ENCODE assay signal across 16 mouse cellular contexts in genomic region chr1:136055771-136056170, GRCm38 (mm10). TPM values are rescaled to one million over a fixed set of nuclear protein-coding genes. Genes with fewer than 3 reads are reported as not detected.
DNase-seq lines count a peak whose midpoint lies in the region; ATAC-seq and TF ChIP-seq lines count a peak whose summit lies in the region.
"Had no signal": no experiment of that assay in that cellular context is flagged by ENCODE, and none has a peak within 500 bp of the region (broad histone marks: within the 10 kb centered on the region; RNA-seq: fewer than 3 reads in every experiment).

No protein-coding gene starts in this region.

- no peak overlapping the region for H3K27ac ChIP-seq in forebrain, embryonic 13.5 days
- no peak overlapping the region for H3K27ac ChIP-seq in forebrain, embryonic 10.5 days
- H3K27ac ChIP-seq in forebrain, embryonic 16.5 days (ENCODE audit: low read length): peak overlapping the region; percentile 46
- H3K27ac ChIP-seq in olfactory bulb, adult 2 months (ENCODE audit: insufficient read depth, low read depth, low read length): peak overlapping the region; percentile 86
- H3K27ac ChIP-seq: heart, embryonic 13.5 days had no signal

- no peak for TF ChIP-seq CTCF in olfactory bulb, adult 2 months (IDR thresholded peaks at IDR 0.05; ENCODE audit: insufficient read depth, low read depth, low read length)

- no peak overlapping the region for H3K4me2 ChIP-seq in forebrain, embryonic 13.5 days
- no peak overlapping the region for H3K4me2 ChIP-seq in forebrain, embryonic 16.5 days (ENCODE audit: low read length)
- H3K4me2 ChIP-seq: heart, embryonic 13.5 days; lung, embryonic 14.5 days had no signal

- no peaks in the 10 kb centered on the region for H3K9me3 ChIP-seq in forebrain, embryonic 13.5 days (replicated peaks)
- H3K9me3 ChIP-seq in forebrain, embryonic 10.5 days: no peaks in the 10 kb centered on the region
- H3K9me3 ChIP-seq in forebrain, embryonic 16.5 days (ENCODE audit: control insufficient read depth, low read length): no peaks in the 10 kb centered on the region
- H3K9me3 ChIP-seq: heart, embryonic 13.5 days had no signal

- H3K27me3 ChIP-seq in forebrain, embryonic 13.5 days: peaks cover 22% of the 10 kb centered on the region
- peaks cover 42% of the 10 kb centered on the region for H3K27me3 ChIP-seq in forebrain, embryonic 10.5 days (ENCODE audit: poor library complexity, severe bottlenecking)
- 0 out of 2 replicates have a peak, but pooled peaks cover 3% of the 10 kb centered on the region for H3K27me3 ChIP-seq in forebrain, embryonic 16.5 days (replicated peaks; ENCODE audit: control insufficient read depth, insufficient read depth, low read length)

- WGBS in forebrain, embryonic 13.5 days: 43% methylated on average over 3 of the region's 3 CpGs
- 77% methylated on average over 3 of the region's 3 CpGs for WGBS in forebrain, embryonic 10.5 days
- 23% methylated on average over 3 of the region's 3 CpGs for WGBS in forebrain, embryonic 16.5 days
- 23% methylated on average over 3 of the region's 3 CpGs for WGBS in olfactory bulb, adult 2 months

- H3K4me1 ChIP-seq in forebrain, embryonic 13.5 days: peaks cover 23% of the 10 kb centered on the region
- H3K4me1 ChIP-seq in forebrain, embryonic 10.5 days: peaks cover 26% of the 10 kb centered on the region
- peaks cover 27% of the 10 kb centered on the region for H3K4me1 ChIP-seq in forebrain, embryonic 16.5 days (replicated peaks; ENCODE audit: control insufficient read depth, insufficient read depth, low read length)
- peaks cover 46% of the 10 kb centered on the region for H3K4me1 ChIP-seq in olfactory bulb, adult 2 months (ENCODE audit: control insufficient read depth, insufficient read depth, low read length)

- intact Hi-C loops in heart, postnatal 25 days (cut with DNase I): loop anchor here (10.0 kb wide), 1 partner anchor 399 kb away; no protein-coding TSS in a partner anchor

- TF ChIP-seq POLR2A in olfactory bulb, adult 2 months (IDR thresholded peaks at IDR 0.05; ENCODE audit: insufficient read depth, low read depth, low read length): no peak

- no peak for DNase-seq in forebrain, embryonic 10.5 days (ENCODE audit: extremely low spot score, low spot score)
- DNase-seq in layer of hippocampus, adult 9-10 months (ENCODE audit: low spot score): peak; percentile 39
- DNase-seq in c-Kit-positive CD71-positive TER-119-positive erythroid progenitor cells, embryonic 14.5 days (ENCODE audit: low spot score): no peak
- DNase-seq in embryo, embryonic 10.5 days (ENCODE audit: low spot score): no peak
- no peak for DNase-seq in heart, postnatal 25 days (ENCODE audit: low spot score)
- DNase-seq: lung, embryonic 14.5 days; retina, postnatal 1 day had no signal

- ATAC-seq in forebrain, embryonic 13.5 days: peak; percentile 39
- ATAC-seq in forebrain, embryonic 16.5 days: peak; percentile 58
- ATAC-seq: intestine, postnatal 0 days had no signal

- H3K9ac ChIP-seq in forebrain, embryonic 13.5 days: no peak overlapping the region
- no peak overlapping the region for H3K9ac ChIP-seq in forebrain, embryonic 16.5 days (replicated peaks; ENCODE audit: low read depth, low read length)
- H3K9ac ChIP-seq: heart, embryonic 13.5 days; lung, embryonic 14.5 days had no signal

- no peaks in the 10 kb centered on the region for H3K36me3 ChIP-seq in forebrain, embryonic 13.5 days (ENCODE audit: poor library complexity, severe bottlenecking)
- no peaks in the 10 kb centered on the region for H3K36me3 ChIP-seq in forebrain, embryonic 10.5 days (replicated peaks)
- H3K36me3 ChIP-seq in forebrain, embryonic 16.5 days (ENCODE audit: control insufficient read depth, insufficient read depth): no peaks in the 10 kb centered on the region
- H3K36me3 ChIP-seq: heart, embryonic 13.5 days had no signal

- no peak overlapping the region for H3K4me3 ChIP-seq in forebrain, embryonic 13.5 days
- H3K4me3 ChIP-seq in forebrain, embryonic 10.5 days: no peak overlapping the region
- no peak overlapping the region for H3K4me3 ChIP-seq in forebrain, embryonic 16.5 days (replicated peaks; ENCODE audit: low read length)
- H3K4me3 ChIP-seq in olfactory bulb, adult 2 months (ENCODE audit: insufficient read depth, low read depth, low read length): no peak overlapping the region
- H3K4me3 ChIP-seq: heart, embryonic 13.5 days had no signal

RNA-seq across cellular contexts. Expression of gene Cacna1s, which starts 3.2 kb away (rescaled TPM):
- polyA plus RNA-seq in forebrain, embryonic 13.5 days (2015; fragmentation: Nextera tagmentation; extraction: Ambion mirVana): 0.31 TPM in 1 of 2 replicates, not detected in the other
- polyA plus RNA-seq in forebrain, embryonic 10.5 days (2016; fragmentation: Nextera tagmentation; extraction: Ambion mirVana): 0.20 TPM in 1 of 2 replicates, not detected in the other
- polyA plus RNA-seq in forebrain, embryonic 16.5 days (2015; fragmentation: Nextera tagmentation; extraction: Ambion mirVana): 0.32 and 0.54 TPM in 2 replicates
- not detected in 2 replicates for polyA plus RNA-seq in olfactory bulb, adult 2 months (2012; ENCODE audit: insufficient read depth, insufficient read length, low replicate concordance, missing spikeins)
- total RNA-seq in heart, postnatal 25 days (2021): 1 to 10 TPM; 3.6 to 3.7 TPM
- polyA plus RNA-seq: lung, embryonic 14.5 days had no signal

RNA-seq across cellular contexts. Expression of gene Ascl5, which starts 5.2 kb away (rescaled TPM):
- polyA plus RNA-seq in forebrain, embryonic 13.5 days (2015; fragmentation: Nextera tagmentation; extraction: Ambion mirVana): not detected in 2 replicates
- not detected in 2 replicates for polyA plus RNA-seq in forebrain, embryonic 10.5 days (2016; fragmentation: Nextera tagmentation; extraction: Ambion mirVana)
- not detected in 2 replicates for polyA plus RNA-seq in forebrain, embryonic 16.5 days (2015; fragmentation: Nextera tagmentation; extraction: Ambion mirVana)
- polyA plus RNA-seq in olfactory bulb, adult 2 months (2012; ENCODE audit: insufficient read depth, insufficient read length, low replicate concordance, missing spikeins): not detected in 2 replicates
- total RNA-seq in heart, postnatal 25 days (2021): not detected
- total RNA-seq: ES-E14; monocyte, adult 5-6 weeks had no signal
- polyA plus RNA-seq: heart, embryonic 13.5 days; intestine, postnatal 0 days; limb, embryonic 11.5 days; lung, embryonic 14.5 days; testis, adult 2 months had no signal

RNA-seq across cellular contexts. Expression of gene Tmem9, which starts 47.8 kb away (rescaled TPM):
- polyA plus RNA-seq in forebrain, embryonic 13.5 days (2015; fragmentation: Nextera tagmentation; extraction: Ambion mirVana): 130 and 149 TPM in 2 replicates
- polyA plus RNA-seq in forebrain, embryonic 10.5 days (2016; fragmentation: Nextera tagmentation; extraction: Ambion mirVana): 132 and 135 TPM in 2 replicates
- polyA plus RNA-seq in forebrain, embryonic 16.5 days (2015; fragmentation: Nextera tagmentation; extraction: Ambion mirVana): 141 and 146 TPM in 2 replicates
- not detected in 2 replicates for polyA plus RNA-seq in olfactory bulb, adult 2 months (2012; ENCODE audit: insufficient read depth, insufficient read length, low replicate concordance, missing spikeins)
- total RNA-seq in heart, postnatal 25 days (2021): 10 to 100 TPM; 14.6 to 15.8 TPM

RNA-seq across cellular contexts. Expression of gene Igfn1, which starts 49.6 kb away (rescaled TPM):
- not detected in 2 replicates for polyA plus RNA-seq in forebrain, embryonic 13.5 days (2015; fragmentation: Nextera tagmentation; extraction: Ambion mirVana)
- not detected in 2 replicates for polyA plus RNA-seq in forebrain, embryonic 10.5 days (2016; fragmentation: Nextera tagmentation; extraction: Ambion mirVana)
- not detected in 2 replicates for polyA plus RNA-seq in forebrain, embryonic 16.5 days (2015; fragmentation: Nextera tagmentation; extraction: Ambion mirVana)
- not detected in 2 replicates for polyA plus RNA-seq in olfactory bulb, adult 2 months (2012; ENCODE audit: insufficient read depth, insufficient read length, low replicate concordance, missing spikeins)
- total RNA-seq in heart, postnatal 25 days (2021): under 1 TPM in 1 of 2 experiments, not detected in 1; 0.20 TPM
- total RNA-seq: monocyte, adult 5-6 weeks had no signal
- polyA plus RNA-seq: heart, embryonic 13.5 days; lung, embryonic 14.5 days had no signal

Comparison
In these comparisons a context has a peak if more than half of its experiments do, and no peak if none do; other contexts are left out.
1. H3K27ac ChIP-seq: peak in forebrain, embryonic 16.5 days (single experiment) and olfactory bulb, adult 2 months (single experiment); none in forebrain, embryonic 13.5 days (single experiment) and forebrain, embryonic 10.5 days (single experiment).
2. RNA of gene Tmem9, which starts 47.8 kb away (polyA plus RNA-seq): 141 to 146 TPM in forebrain, embryonic 16.5 days, 132 to 135 TPM in forebrain, embryonic 10.5 days and 130 to 149 TPM in forebrain, embryonic 13.5 days; not detected in olfactory bulb, adult 2 months; every median in the first group is over 100 times any median in the second.